Mouse (Mus musculus): Measurements from ENCODE around the gene Tomm5. TPM values are rescaled to one million over a fixed set of nuclear protein-coding genes. Genes with fewer than 3 reads are reported as not detected.

Tomm5 gene
- polyA plus RNA-seq, 1 experiment from 2014 or later: 222 TPM

GRCm38 (mm10) chr4:45108456-45109110 lies 669 bp upstream of the Tomm5 start:
- no peak for ATAC-seq (replicated peaks; ENCODE audit: insufficient number of reproducible peaks, low FRiP score, low TSS enrichment)
- Histone ChIP-seq H3K4me1 (ENCODE audit: control insufficient read depth, insufficient read depth, low read length) (peaks cover 6% of the 10 kb centered on the region; the same call in 1 of the 2 replicates), H3K36me3 (ENCODE audit: control insufficient read depth, insufficient read depth, low read length) (peaks cover 8% of the 10 kb centered on the region; the same call in 1 of the 2 replicates), H3K9ac (ENCODE audit: low read depth, low read length) (no peak overlapping the region), H3K27me3 (ENCODE audit: control insufficient read depth, insufficient read depth, low read length) (no peaks in the 10 kb centered on the region), H3K27ac (ENCODE audit: low read depth, low read length) (no peak overlapping the region), H3K4me3 (ENCODE audit: low read depth, low read length) (peak overlapping the region; percentile 96; the same call in 1 of the 2 replicates), H3K9me3 (replicated peaks; ENCODE audit: control insufficient read depth, low read length) (no peaks in the 10 kb centered on the region), H3K4me2 (peak overlapping the region; percentile 69; the same call in 1 of the 2 replicates)
- 60% methylated on average over 8 of the region's 8 CpGs for WGBS (ENCODE audit: insufficient replicate concordance)

- H3K9ac ChIP-seq (ENCODE audit: low read depth, low read length): peak overlapping the region; percentile 97
- WGBS (ENCODE audit: insufficient replicate concordance): 6% methylated on average over 4 of the region's 4 CpGs
- H3K4me3 ChIP-seq (ENCODE audit: low read depth, low read length): peak overlapping the region; percentile 96
- no peak for ATAC-seq (replicated peaks; ENCODE audit: insufficient number of reproducible peaks, low FRiP score, low TSS enrichment)
- peak overlapping the region; percentile 69 for H3K4me2 ChIP-seq
- H3K27me3 ChIP-seq (ENCODE audit: control insufficient read depth, insufficient read depth, low read length): no peaks in the 10 kb centered on the region
- H3K27ac ChIP-seq (ENCODE audit: low read depth, low read length): 0 out of 2 replicates have a peak overlapping the region, but pooled peaks have one; percentile 16
- peaks cover 6% of the 10 kb centered on the region; the same call in 1 of the 2 replicates for H3K4me1 ChIP-seq (ENCODE audit: control insufficient read depth, insufficient read depth, low read length)
- peaks cover 11% of the 10 kb centered on the region; the same call in 1 of the 2 replicates for H3K36me3 ChIP-seq (ENCODE audit: control insufficient read depth, insufficient read depth, low read length)
- H3K9me3 ChIP-seq (replicated peaks; ENCODE audit: control insufficient read depth, low read length): no peaks in the 10 kb centered on the region
These were observed 848 bp downstream of the Tomm5 start for GRCm38 (mm10) chr4:45107066-45107465.

GRCm38 (mm10) chr4:45106409-45106808 lies 1.5 kb downstream of the Tomm5 start:
- Histone ChIP-seq H3K4me3 (ENCODE audit: low read depth, low read length) (peak overlapping the region; percentile 96; the same call in 1 of the 2 replicates), H3K9ac (ENCODE audit: low read depth, low read length) (no peak overlapping the region), H3K4me2 (peak overlapping the region; percentile 69), H3K36me3 (ENCODE audit: control insufficient read depth, insufficient read depth, low read length) (peaks cover 11% of the 10 kb centered on the region; the same call in 1 of the 2 replicates), H3K27me3 (ENCODE audit: control insufficient read depth, insufficient read depth, low read length) (no peaks in the 10 kb centered on the region), H3K4me1 (ENCODE audit: control insufficient read depth, insufficient read depth, low read length) (peaks cover 6% of the 10 kb centered on the region; the same call in 1 of the 2 replicates), H3K27ac (ENCODE audit: low read depth, low read length) (no peak overlapping the region), H3K9me3 (replicated peaks; ENCODE audit: control insufficient read depth, low read length) (no peaks in the 10 kb centered on the region)
- WGBS (ENCODE audit: insufficient replicate concordance): 64% methylated on average over 5 of the region's 5 CpGs
- no peak for ATAC-seq (replicated peaks; ENCODE audit: insufficient number of reproducible peaks, low FRiP score, low TSS enrichment)

GRCm38 (mm10) chr4:45097198-45097872 lies 10.6 kb downstream of the Tomm5 start:
- Histone ChIP-seq H3K4me1 (ENCODE audit: control insufficient read depth, insufficient read depth, low read length) (no peaks in the 10 kb centered on the region), H3K9ac (ENCODE audit: low read depth, low read length) (no peak overlapping the region), H3K27ac (ENCODE audit: low read depth, low read length) (no peak overlapping the region), H3K36me3 (ENCODE audit: control insufficient read depth, insufficient read depth, low read length) (peaks cover 2% of the 10 kb centered on the region; the same call in 1 of the 2 replicates), H3K27me3 (ENCODE audit: control insufficient read depth, insufficient read depth, low read length) (no peaks in the 10 kb centered on the region), H3K4me3 (ENCODE audit: low read depth, low read length) (no peak overlapping the region), H3K4me2 (no peak overlapping the region), H3K9me3 (replicated peaks; ENCODE audit: control insufficient read depth, low read length) (no peaks in the 10 kb centered on the region)
- WGBS (ENCODE audit: insufficient replicate concordance): 25% methylated on average over 7 of the region's 7 CpGs
- no peak for ATAC-seq (replicated peaks; ENCODE audit: insufficient number of reproducible peaks, low FRiP score, low TSS enrichment)

GRCm38 (mm10) chr4:45084895-45085290 lies 23.0 kb downstream of the Tomm5 start:
- peaks cover 6% of the 10 kb centered on the region for H3K4me1 ChIP-seq (ENCODE audit: control insufficient read depth, insufficient read depth, low read length)
- no peaks in the 10 kb centered on the region for H3K9me3 ChIP-seq (replicated peaks; ENCODE audit: control insufficient read depth, low read length)
- H3K9ac ChIP-seq (ENCODE audit: low read depth, low read length): peak overlapping the region; percentile 58; the same call in 1 of the 2 replicates
- WGBS (ENCODE audit: insufficient replicate concordance): 48% methylated on average over 8 of the region's 8 CpGs
- no peak for ATAC-seq (replicated peaks; ENCODE audit: insufficient number of reproducible peaks, low FRiP score, low TSS enrichment)
- no peaks in the 10 kb centered on the region for H3K27me3 ChIP-seq (ENCODE audit: control insufficient read depth, insufficient read depth, low read length)
- no peaks in the 10 kb centered on the region for H3K36me3 ChIP-seq (ENCODE audit: control insufficient read depth, insufficient read depth, low read length)
- peak overlapping the region; percentile 61 for H3K27ac ChIP-seq (ENCODE audit: low read depth, low read length)
- peak overlapping the region; percentile 94 for H3K4me3 ChIP-seq (ENCODE audit: low read depth, low read length)
- H3K4me2 ChIP-seq: peak overlapping the region; percentile 89

GRCm38 (mm10) chr4:45084021-45084894 lies 23.7 kb downstream of the Tomm5 start, which contains the start of gene Fbxo10:
Gene Fbxo10, minus strand, starts transcription at chr4:45084604.
- Histone ChIP-seq H3K27ac (ENCODE audit: low read depth, low read length) (peak within 1 kb of the TSS; percentile 88), H3K4me3 (ENCODE audit: low read depth, low read length) (peak within 1 kb of the TSS; percentile 94), H3K9me3 (replicated peaks; ENCODE audit: control insufficient read depth, low read length) (no peaks in the 10 kb centered on the region), H3K36me3 (ENCODE audit: control insufficient read depth, insufficient read depth, low read length) (no peaks in the 10 kb centered on the region), H3K27me3 (ENCODE audit: control insufficient read depth, insufficient read depth, low read length) (no peaks in the 10 kb centered on the region), H3K4me1 (ENCODE audit: control insufficient read depth, insufficient read depth, low read length) (peaks cover 6% of the 10 kb centered on the region), H3K9ac (ENCODE audit: low read depth, low read length) (peak within 1 kb of the TSS; percentile 95), H3K4me2 (peak within 1 kb of the TSS; percentile 89)
- peak; percentile 94 for ATAC-seq (replicated peaks; ENCODE audit: insufficient number of reproducible peaks, low FRiP score, low TSS enrichment)
- WGBS (ENCODE audit: insufficient replicate concordance): under 1% methylated on average over 71 of the region's 77 CpGs

GRCm38 (mm10) chr4:45083487-45083886 lies 24.4 kb downstream of the Tomm5 start:
- Histone ChIP-seq H3K4me3 (ENCODE audit: low read depth, low read length) (peak overlapping the region; percentile 94), H3K4me2 (peak overlapping the region; percentile 89), H3K27me3 (ENCODE audit: control insufficient read depth, insufficient read depth, low read length) (no peaks in the 10 kb centered on the region), H3K27ac (ENCODE audit: low read depth, low read length) (no peak overlapping the region), H3K4me1 (ENCODE audit: control insufficient read depth, insufficient read depth, low read length) (peaks cover 6% of the 10 kb centered on the region), H3K36me3 (ENCODE audit: control insufficient read depth, insufficient read depth, low read length) (no peaks in the 10 kb centered on the region), H3K9me3 (replicated peaks; ENCODE audit: control insufficient read depth, low read length) (no peaks in the 10 kb centered on the region), H3K9ac (ENCODE audit: low read depth, low read length) (peak overlapping the region; percentile 95)
- no peak for ATAC-seq (replicated peaks; ENCODE audit: insufficient number of reproducible peaks, low FRiP score, low TSS enrichment)
- under 1% methylated on average over 8 of the region's 8 CpGs for WGBS (ENCODE audit: insufficient replicate concordance)

- ATAC-seq (replicated peaks; ENCODE audit: insufficient number of reproducible peaks, low FRiP score, low TSS enrichment): no peak
- 71% methylated on average over 9 of the region's 9 CpGs for WGBS (ENCODE audit: insufficient replicate concordance)
- Histone ChIP-seq H3K27ac (ENCODE audit: low read depth, low read length) (0 out of 2 replicates have a peak overlapping the region, but pooled peaks have one; percentile 7), H3K4me1 (ENCODE audit: control insufficient read depth, insufficient read depth, low read length) (peaks cover 6% of the 10 kb centered on the region), H3K36me3 (ENCODE audit: control insufficient read depth, insufficient read depth, low read length) (no peaks in the 10 kb centered on the region), H3K9ac (ENCODE audit: low read depth, low read length) (no peak overlapping the region), H3K9me3 (replicated peaks; ENCODE audit: control insufficient read depth, low read length) (no peaks in the 10 kb centered on the region), H3K4me3 (ENCODE audit: low read depth, low read length) (peak overlapping the region; percentile 15; the same call in 1 of the 2 replicates), H3K4me2 (peak overlapping the region; percentile 89), H3K27me3 (ENCODE audit: control insufficient read depth, insufficient read depth, low read length) (no peaks in the 10 kb centered on the region)
These were observed 25.0 kb downstream of the Tomm5 start for GRCm38 (mm10) chr4:45082951-45083350.

Data from heart, embryonic 11.5 days (tissue).